Mouse (Mus musculus) central nervous system, embryonic 11.5 days (tissue): ENCODE measurements around the gene Slc31a1. TPM values are rescaled to one million over a fixed set of nuclear protein-coding genes. Genes with fewer than 3 reads are reported as not detected.

Experiments used
- polyA plus RNA-seq: library from polyadenylated mRNA; depleted of rRNA; stranded (reverse); fragments of >200 nt; gene quantifications from 2 replicates; pipeline ENCODE4 v1.2.3, GENCODE M21; 2012; rRNA removed

The Slc31a1 gene
- polyA plus RNA-seq, result 22.4 and 33.2 TPM in 2 replicates

GRCm38 (mm10) chr4:62360088-62360804, at the start of gene Slc31a1, which contains the start of gene Fkbp15:
Gene Slc31a1 (plus strand): TSS chr4:62360727.
Gene Fkbp15 (minus strand): TSS chr4:62360548.

DNA sequence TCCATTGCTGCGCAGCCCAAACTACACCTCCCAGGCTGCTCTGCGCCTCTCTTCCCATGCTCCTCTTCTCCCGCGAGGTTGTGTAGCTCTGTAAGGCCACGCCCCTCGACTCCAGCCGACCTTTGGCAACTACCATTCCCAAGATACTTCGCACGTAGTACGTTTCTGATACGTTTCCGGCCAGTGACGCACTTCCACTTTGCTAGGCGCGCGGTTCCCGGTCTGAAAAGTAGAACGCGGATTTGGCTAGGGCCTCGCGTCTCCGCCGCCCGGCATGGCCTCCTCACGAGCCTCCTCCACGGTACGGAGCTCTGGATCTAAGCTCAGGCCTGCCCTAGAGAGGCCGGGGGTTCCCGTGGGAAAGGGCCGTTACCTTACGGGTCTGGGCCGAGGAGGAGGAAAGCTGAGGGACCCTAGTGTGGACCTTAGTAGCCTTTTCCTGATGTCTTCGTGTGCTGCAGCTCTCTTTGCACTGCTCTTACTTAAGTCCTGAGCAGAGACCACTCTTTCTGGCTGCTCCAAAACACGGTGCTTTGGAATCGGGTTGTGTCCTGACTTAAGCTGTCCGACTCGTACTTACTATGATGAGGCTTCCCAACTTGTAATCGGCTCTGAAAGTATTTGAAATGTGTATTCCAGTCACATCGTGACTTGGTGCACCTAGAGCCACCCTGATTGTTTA, 48.2 kb downstream of the Slc31a1 start, which contains the start of the genes Cdc26 and Prpf4:
TSS of gene Cdc26 (minus strand) at position 42 of the 682 bp plus-strand sequence.
TSS of gene Prpf4 (plus strand) at position 197 of the 682 bp plus-strand sequence.

GRCm38 (mm10) chr4:62435081-62435480, 74.6 kb downstream of the Slc31a1 start, which contains the start of gene Rnf183:
Gene Rnf183 (minus strand): TSS chr4:62435252.

Other genes with a start within 250 kb of the Slc31a1 start
- not detected in 2 replicates for gene Mup21, start 209.9 kb upstream of the Slc31a1 start, polyA plus RNA-seq
- 12.4 and 17.8 TPM in 2 replicates for gene Zfp37, start 129.7 kb upstream of the Slc31a1 start, polyA plus RNA-seq
- gene Slc31a2, start 98.2 kb upstream of the Slc31a1 start, polyA plus RNA-seq, result 6.0 and 9.1 TPM in 2 replicates
- gene Fkbp15, start 179 bp upstream of the Slc31a1 start, polyA plus RNA-seq, result 17.1 and 18.6 TPM in 2 replicates
- gene Cdc26, start 47.9 kb downstream of the Slc31a1 start, polyA plus RNA-seq, result 151 and 169 TPM in 2 replicates
- gene Prpf4, start 48.1 kb downstream of the Slc31a1 start, polyA plus RNA-seq, result 22.7 and 31.9 TPM in 2 replicates
- gene Rnf183, start 74.5 kb downstream of the Slc31a1 start, polyA plus RNA-seq, result 0.16 and 0.23 TPM in 2 replicates
- gene Wdr31, start 110.2 kb downstream of the Slc31a1 start, polyA plus RNA-seq, result 6.3 and 7.4 TPM in 2 replicates
- 0.49 and 0.78 TPM in 2 replicates for gene Bspry, start 119.3 kb downstream of the Slc31a1 start, polyA plus RNA-seq
- 5.4 and 5.7 TPM in 2 replicates for gene Hdhd3, start 142.7 kb downstream of the Slc31a1 start, polyA plus RNA-seq
- gene Alad, start 159.2 kb downstream of the Slc31a1 start, polyA plus RNA-seq, result 60.0 and 64.4 TPM in 2 replicates
- 79.7 and 118 TPM in 2 replicates for gene Pole3, start 164.3 kb downstream of the Slc31a1 start, polyA plus RNA-seq
- gene 4933430I17Rik, start 164.6 kb downstream of the Slc31a1 start, polyA plus RNA-seq, result 1.5 and 2.6 TPM in 2 replicates
- gene Rgs3, start 199.1 kb downstream of the Slc31a1 start, polyA plus RNA-seq, result 47.2 and 50.1 TPM in 2 replicates